Mouse (Mus musculus): Measurements from ENCODE around the gene Ccdc162.

The Ccdc162 gene

GRCm38 (mm10) chr10:41529972-41530371, 186.5 kb downstream of the Ccdc162 start:
- DNase-seq = no peak

GRCm38 (mm10) chr10:41525696-41526095, 190.7 kb downstream of the Ccdc162 start:
- no peak for DNase-seq

GRCm38 (mm10) chr10:41523386-41523785, 193.0 kb downstream of the Ccdc162 start:
- DNase-seq = no peak

- DNase-seq = no peak
Measured at GRCm38 (mm10) chr10:41520410-41520673, 196.1 kb downstream of the Ccdc162 start.

GRCm38 (mm10) chr10:41519640-41520409, 196.6 kb downstream of the Ccdc162 start:
- DNase-seq = peak; percentile 75

- peak; percentile 94 for DNase-seq
Measured at GRCm38 (mm10) chr10:41518981-41519618, 197.3 kb downstream of the Ccdc162 start, which contains the start of gene Cd164. Gene Cd164, plus strand, starts transcription at chr10:41519414.

- DNase-seq = peak; percentile 90
Measured at GRCm38 (mm10) chr10:41518508-41518980, 197.9 kb downstream of the Ccdc162 start.

- no peak for DNase-seq
Measured at GRCm38 (mm10) chr10:41514921-41515320, 201.5 kb downstream of the Ccdc162 start.

GRCm38 (mm10) chr10:41514301-41514700, 202.1 kb downstream of the Ccdc162 start:
- DNase-seq = no peak

GRCm38 (mm10) chr10:41509160-41509559, 207.3 kb downstream of the Ccdc162 start:
- peak; percentile 43 for DNase-seq

- DNase-seq = peak; percentile 48
Measured at GRCm38 (mm10) chr10:41505446-41505845, 211.0 kb downstream of the Ccdc162 start.

GRCm38 (mm10) chr10:41504996-41505395, 211.4 kb downstream of the Ccdc162 start:
- no peak for DNase-seq

GRCm38 (mm10) chr10:41500941-41501340, 215.5 kb downstream of the Ccdc162 start:
- peak; percentile 66 for DNase-seq

GRCm38 (mm10) chr10:41491111-41491510, 225.3 kb downstream of the Ccdc162 start:
- peak; percentile 37 for DNase-seq

- no peak for DNase-seq
Measured at GRCm38 (mm10) chr10:41490518-41490873, 225.9 kb downstream of the Ccdc162 start.

- DNase-seq = peak; percentile 99
Measured at GRCm38 (mm10) chr10:41489708-41490517, 226.5 kb downstream of the Ccdc162 start, which contains the start of the genes Smpd2 and Ppil6. Gene Smpd2, minus strand, starts transcription at chr10:41490369. Gene Ppil6, plus strand, starts transcription at chr10:41490439.

- peak; percentile 65 for DNase-seq
Measured at GRCm38 (mm10) chr10:41489294-41489693, 227.1 kb downstream of the Ccdc162 start.

- DNase-seq = no peak
Measured at GRCm38 (mm10) chr10:41488877-41489276, 227.6 kb downstream of the Ccdc162 start.

Data from kidney, adult 18-20 months (tissue).